Mouse (Mus musculus) yolk sac, embryonic 10.5 days (tissue): Measurements from ENCODE around the gene Pafah2.
"Not testable (repeated sequence)": the region's sequence is repeated elsewhere in the genome, so short reads cannot be mapped to it uniquely, and the experiment has no call there.

Experiments
- DNase-seq: peaks from one replicate; pipeline ENCODE4 v3.0.0-alpha.2; 2017; ENCODE audit warnings: low spot score

Gene Pafah2

GRCm38 (mm10) chr4:134373295-134373694 lies 22.8 kb upstream of the Pafah2 start:
- no peak for DNase-seq

GRCm38 (mm10) chr4:134374306-134374705 lies 21.8 kb upstream of the Pafah2 start:
- no peak for DNase-seq

- DNase-seq, result no peak
Measured at GRCm38 (mm10) chr4:134378089-134378615, 18.0 kb upstream of the Pafah2 start.

- no peak for DNase-seq
Measured at GRCm38 (mm10) chr4:134379510-134379909, 16.6 kb upstream of the Pafah2 start.

GRCm38 (mm10) chr4:134383750-134384149 lies 12.4 kb upstream of the Pafah2 start, which contains the start of gene Extl1:
Gene Extl1, minus strand, starts transcription at chr4:134383850.
- DNase-seq, result not testable (repeated sequence)

- no peak for DNase-seq
Measured at GRCm38 (mm10) chr4:134387268-134387667, 8.9 kb upstream of the Pafah2 start.

- DNase-seq, result no peak
Measured at GRCm38 (mm10) chr4:134388397-134388796, 7.7 kb upstream of the Pafah2 start.

- DNase-seq, result no peak
Measured at GRCm38 (mm10) chr4:134391636-134392035, 4.5 kb upstream of the Pafah2 start.

- no peak for DNase-seq
Measured at GRCm38 (mm10) chr4:134392595-134392994, 3.5 kb upstream of the Pafah2 start.

GRCm38 (mm10) chr4:134393026-134393425 lies 3.1 kb upstream of the Pafah2 start:
- no peak for DNase-seq

- DNase-seq, result no peak
Measured at GRCm38 (mm10) chr4:134395142-134395541, 978 bp upstream of the Pafah2 start.

GRCm38 (mm10) chr4:134397121-134397520 lies 1.0 kb downstream of the Pafah2 start:
- DNase-seq, result peak; percentile 89

- DNase-seq, result no peak
Measured at GRCm38 (mm10) chr4:134397732-134398131, 1.6 kb downstream of the Pafah2 start.

GRCm38 (mm10) chr4:134400206-134400605 lies 4.1 kb downstream of the Pafah2 start:
- DNase-seq, result no peak

GRCm38 (mm10) chr4:134401181-134401661 lies 5.1 kb downstream of the Pafah2 start:
- DNase-seq, result peak; percentile 83

GRCm38 (mm10) chr4:134401856-134402570 lies 5.9 kb downstream of the Pafah2 start:
- DNase-seq, result no peak

GRCm38 (mm10) chr4:134402571-134403262 lies 6.6 kb downstream of the Pafah2 start:
- no peak for DNase-seq

GRCm38 (mm10) chr4:134403721-134404120 lies 7.6 kb downstream of the Pafah2 start:
- no peak for DNase-seq

- no peak for DNase-seq
Measured at GRCm38 (mm10) chr4:134409286-134409685, 13.2 kb downstream of the Pafah2 start.

GRCm38 (mm10) chr4:134416177-134416576 lies 20.1 kb downstream of the Pafah2 start:
- DNase-seq, result no peak

GRCm38 (mm10) chr4:134416602-134417001 lies 20.5 kb downstream of the Pafah2 start:
- DNase-seq, result no peak

- DNase-seq, result no peak
Measured at GRCm38 (mm10) chr4:134417111-134417510, 21.0 kb downstream of the Pafah2 start.

GRCm38 (mm10) chr4:134421971-134422370 lies 25.9 kb downstream of the Pafah2 start:
- no peak for DNase-seq
